Mouse (Mus musculus) kidney, postnatal 14 days (tissue): ENCODE measurements at regions not wholly inside any gene's neighbourhood (a gene's known extent, or its start where the extent isn't known, plus 50 kb on each side); places are given as distances from the start of the nearest gene placed in this dataset.

Experiments used
- DNase-seq: peaks from one replicate; pipeline ENCODE4 v3.0.0; 2022; ENCODE audit warnings: mixed read lengths

- DNase-seq: peak; percentile 41
These were observed 143.9 kb upstream of the Tle3 start for GRCm38 (mm10) chr9:61228230-61228631.

DNA sequence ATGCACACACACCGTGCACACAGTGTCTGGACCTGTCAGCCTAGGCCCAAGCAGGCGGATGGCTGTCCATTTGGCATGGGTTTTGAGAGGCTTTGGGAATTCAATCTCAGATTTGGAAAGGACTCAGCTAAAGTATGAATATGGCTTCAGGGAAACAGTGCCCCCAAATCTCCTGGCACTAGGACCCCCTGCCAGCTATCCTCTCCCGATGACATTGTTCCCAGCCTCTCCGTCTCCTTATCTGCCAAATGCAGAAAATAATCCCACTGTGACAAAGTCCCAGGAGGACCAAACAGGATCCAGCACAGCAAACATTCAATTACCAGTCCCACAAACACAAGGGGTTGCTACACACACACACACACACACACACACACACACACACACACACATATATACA lies 141.9 kb upstream of the Tle3 start:
- DNase-seq: no peak

GRCm38 (mm10) chr9:61232630-61233029 lies 139.5 kb upstream of the Tle3 start:
- no peak for DNase-seq

DNA sequence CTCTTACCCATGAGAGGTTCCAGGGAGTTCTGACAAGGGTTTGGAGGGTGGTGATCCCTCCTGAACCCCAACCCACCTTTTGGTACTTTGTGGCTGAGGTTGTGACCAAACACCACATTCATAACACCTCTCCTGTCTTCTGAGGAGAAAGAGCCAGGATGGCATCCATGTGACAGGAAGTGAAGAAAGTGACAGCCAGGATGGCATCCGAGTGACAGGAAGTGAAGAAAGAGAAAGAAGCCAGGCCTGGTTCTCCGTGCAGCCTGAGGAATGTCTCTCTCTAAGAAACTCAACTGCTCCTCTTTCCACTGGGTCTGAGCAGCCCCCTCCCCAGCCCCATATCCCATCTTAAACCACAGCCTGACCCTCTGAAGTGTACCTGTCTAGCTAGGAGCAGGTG lies 138.9 kb upstream of the Tle3 start:
- no peak for DNase-seq

- DNase-seq: no peak
These were observed 136.2 kb upstream of the Tle3 start for GRCm38 (mm10) chr9:61235653-61236610.

DNA sequence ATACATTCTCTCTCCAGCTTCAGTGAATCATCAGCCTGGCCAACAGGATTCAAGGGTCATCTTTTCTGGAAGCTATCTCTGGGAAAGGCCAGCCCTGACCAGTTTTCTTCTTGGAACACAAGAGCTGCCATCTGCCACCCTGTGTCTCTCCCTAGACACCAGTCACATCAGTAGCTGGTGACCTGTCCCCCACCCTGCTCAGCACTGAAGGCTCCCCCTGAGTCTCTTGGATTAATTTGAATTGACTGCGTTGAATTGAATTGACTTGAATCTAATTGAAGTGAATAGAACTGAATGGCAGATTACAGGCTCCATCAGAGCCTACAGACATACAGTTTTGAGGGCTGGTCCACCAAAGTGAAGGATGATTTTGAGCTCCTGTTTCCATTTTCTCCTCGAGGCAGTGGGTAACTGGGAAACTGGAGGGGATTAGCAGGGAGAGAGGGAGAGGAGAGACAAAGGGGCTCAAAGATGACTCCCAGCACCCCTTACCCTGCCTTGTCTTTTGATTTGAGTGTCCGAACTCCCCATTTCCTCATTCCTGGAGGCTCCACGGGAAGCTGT lies 133.4 kb upstream of the Tle3 start:
- DNase-seq: no peak

GRCm38 (mm10) chr9:61239328-61239727 lies 132.8 kb upstream of the Tle3 start:
- no peak for DNase-seq

DNA sequence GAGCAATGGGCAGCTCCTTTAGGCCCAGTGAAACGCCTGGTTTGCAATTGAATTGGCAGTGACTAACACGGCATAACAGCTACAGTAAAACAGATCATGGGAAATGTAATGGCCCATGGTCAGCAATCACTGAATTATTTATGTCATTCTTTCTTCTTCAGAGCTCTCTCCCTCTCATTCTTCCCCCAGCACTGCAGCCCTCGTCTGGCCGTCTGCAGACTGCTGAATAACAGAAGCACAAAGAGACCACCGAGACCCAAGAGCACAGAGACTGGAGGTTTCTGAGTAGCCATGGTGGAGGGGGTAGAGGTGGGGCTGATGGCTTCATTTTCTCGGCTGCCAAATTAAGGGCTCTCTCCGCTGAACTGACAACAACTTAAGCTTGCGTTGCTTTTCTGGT lies 130.7 kb upstream of the Tle3 start:
- DNase-seq: no peak

- no peak for DNase-seq
These were observed 129.9 kb upstream of the Tle3 start for GRCm38 (mm10) chr9:61242167-61242860.

- no peak for DNase-seq
These were observed 128.9 kb upstream of the Tle3 start for GRCm38 (mm10) chr9:61243289-61243688.

DNA sequence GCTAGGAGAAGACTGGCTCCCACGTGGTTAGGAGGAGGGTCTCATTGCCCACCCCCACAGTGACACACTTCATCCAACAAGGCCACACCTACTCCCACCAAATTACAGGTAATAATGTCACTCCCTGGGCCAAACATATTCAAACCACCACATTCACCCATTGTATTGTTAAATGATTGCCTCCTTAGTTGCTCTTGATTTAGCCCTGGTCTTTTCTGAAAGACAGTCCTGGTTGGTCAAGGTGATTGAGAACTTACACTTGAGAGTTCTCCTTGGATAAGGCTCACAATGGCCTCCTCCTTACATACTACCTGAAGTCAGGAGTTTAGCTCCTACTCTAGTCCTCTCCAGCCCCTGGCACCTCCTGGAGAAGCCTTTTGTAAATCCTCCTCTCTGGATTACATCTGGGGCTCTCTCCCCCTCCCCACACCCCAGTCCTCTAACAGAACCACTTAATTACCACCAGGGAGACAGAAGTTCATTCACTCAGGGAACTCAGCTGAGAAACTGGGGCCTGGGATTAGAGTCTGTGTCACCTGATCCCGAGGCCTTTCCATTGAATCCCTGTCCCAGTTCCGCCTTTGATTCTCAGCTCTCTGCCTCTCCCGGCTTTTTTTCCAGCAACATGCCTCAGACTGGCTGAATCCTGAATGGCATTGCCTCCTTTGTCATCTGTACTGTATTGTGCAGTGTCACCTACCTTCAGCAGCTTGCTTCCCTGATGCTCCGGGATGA lies 122.3 kb upstream of the Tle3 start:
- DNase-seq: no peak

DNA sequence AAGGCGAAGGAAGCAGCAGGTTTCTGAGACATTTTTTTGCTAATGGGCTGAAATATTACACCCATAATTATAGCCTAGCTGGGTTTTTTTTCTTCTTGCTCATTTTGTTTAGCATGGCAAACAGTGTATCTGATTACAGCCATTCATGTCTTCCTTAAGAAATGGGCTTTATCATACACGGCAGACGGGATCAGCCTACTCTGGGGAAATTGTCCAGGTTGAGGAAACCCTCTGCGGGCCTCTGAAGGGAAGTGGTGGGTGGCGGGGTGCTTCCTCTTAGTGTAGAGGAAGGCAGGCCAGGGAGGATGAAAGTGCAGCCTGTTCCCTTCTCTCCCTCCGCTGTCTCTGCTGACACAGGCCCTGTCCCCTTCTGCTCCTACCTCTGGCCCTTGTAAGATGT lies 120.6 kb upstream of the Tle3 start:
- DNase-seq: no peak

DNA sequence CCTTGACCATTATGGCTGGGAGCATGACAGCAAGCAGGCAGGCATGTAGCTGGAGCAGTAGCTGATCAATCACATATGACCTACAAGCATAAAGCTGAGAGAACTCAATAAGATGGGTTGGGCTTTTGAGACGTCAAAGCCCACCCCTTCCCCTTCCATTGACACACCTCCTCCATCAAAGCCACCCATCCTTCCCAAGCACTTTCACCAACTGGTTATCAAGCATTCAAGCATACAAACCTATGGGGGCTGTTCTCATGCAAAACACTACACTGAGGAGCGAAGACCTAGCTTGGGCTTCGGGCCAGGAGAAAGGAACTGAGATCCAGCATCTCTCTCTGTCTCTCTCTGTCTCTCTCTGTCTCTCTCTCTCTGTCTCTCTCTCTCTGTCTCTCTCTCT lies 118.4 kb upstream of the Tle3 start:
- no peak for DNase-seq

GRCm38 (mm10) chr9:61257488-61257887 lies 114.7 kb upstream of the Tle3 start:
- DNase-seq: no peak

DNA sequence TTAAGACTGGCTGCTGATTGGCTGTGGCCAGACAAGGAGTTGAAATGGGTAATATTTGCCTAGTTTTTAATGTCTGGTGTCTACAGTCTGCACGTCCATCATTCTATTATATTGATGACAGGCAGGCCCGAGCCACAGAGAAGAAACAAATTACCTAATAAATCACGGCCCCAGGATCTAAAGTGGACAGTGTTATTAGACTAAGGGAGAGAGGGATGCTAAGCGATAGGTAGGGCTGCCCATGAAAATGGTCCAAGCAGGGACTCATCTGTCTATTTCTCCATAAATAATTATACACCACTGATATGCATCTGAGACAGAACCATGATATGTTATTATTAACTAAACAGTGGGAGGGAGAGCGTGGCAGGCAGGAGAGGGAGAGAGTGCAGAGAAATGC lies 114.1 kb upstream of the Tle3 start:
- DNase-seq: no peak

- peak; percentile 28 for DNase-seq
These were observed 112.6 kb upstream of the Tle3 start for GRCm38 (mm10) chr9:61259421-61260174.

DNA sequence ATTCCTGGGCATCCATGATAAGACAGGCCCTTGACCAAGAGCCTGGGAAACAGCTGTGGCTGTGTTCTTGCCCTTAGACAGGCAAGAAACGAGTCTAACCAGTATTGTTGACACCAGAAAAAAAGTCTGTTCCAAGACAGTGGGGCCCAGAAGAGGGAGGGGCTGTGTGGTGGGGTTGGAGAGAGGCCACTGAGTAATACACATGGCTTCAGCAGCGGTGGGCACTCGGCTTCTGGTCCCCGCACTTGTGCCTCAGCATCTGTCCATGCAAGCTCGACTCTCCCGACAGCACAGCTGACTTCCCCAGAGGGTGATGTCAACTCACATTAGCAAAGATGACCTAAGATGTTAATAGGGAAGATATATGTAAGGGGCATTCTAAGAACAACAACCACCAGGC lies 110.9 kb upstream of the Tle3 start:
- no peak for DNase-seq

DNA sequence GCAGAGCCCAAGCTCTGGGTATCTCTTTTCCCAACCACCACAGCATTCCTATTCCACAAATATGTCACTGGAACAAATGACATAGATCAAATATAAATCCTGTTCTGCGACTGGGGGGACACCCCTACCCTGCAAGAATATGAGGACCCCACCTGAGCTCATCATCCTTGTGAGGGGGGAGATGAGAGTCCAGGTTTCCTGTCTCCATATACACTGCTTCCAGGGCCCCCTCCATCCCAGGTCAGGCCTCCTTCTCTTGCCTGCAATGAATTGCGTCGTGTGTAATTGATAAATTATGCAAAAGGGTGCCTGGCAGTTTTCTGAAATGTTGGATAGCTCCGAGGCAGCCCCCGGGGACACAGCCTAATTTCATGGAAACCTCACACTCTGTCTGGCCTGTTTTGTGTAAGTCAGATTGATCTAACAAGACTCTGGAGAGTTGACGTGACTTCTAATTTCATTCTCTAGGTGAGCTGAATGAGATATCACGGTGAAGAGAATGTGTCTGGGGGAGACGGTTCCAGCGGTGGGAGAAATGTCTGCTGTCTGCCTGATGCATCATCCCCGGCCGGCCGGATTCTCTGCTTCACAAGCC lies 110.3 kb upstream of the Tle3 start:
- no peak for DNase-seq

GRCm38 (mm10) chr9:61263335-61263734 lies 108.8 kb upstream of the Tle3 start:
- DNase-seq: no peak

DNA sequence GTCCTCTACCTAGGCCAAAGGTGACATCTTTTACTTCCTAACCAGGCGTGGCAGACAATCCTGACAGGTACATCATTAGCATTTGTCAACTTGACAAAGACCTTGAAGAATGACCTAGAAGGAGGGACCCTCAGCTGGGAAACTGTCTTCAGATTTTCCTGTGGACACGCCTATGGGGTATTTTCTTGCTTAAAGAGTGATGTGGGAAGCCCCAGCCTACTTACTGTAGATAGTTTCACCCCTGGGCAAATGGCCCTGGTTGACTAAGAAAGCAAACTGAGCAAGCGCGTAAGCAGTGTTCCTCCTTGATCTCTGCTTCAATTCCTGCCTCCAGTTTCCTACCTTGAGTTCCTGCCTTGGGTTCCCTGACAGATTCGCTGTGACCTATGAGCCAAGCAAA lies 106.7 kb upstream of the Tle3 start:
- no peak for DNase-seq

DNA sequence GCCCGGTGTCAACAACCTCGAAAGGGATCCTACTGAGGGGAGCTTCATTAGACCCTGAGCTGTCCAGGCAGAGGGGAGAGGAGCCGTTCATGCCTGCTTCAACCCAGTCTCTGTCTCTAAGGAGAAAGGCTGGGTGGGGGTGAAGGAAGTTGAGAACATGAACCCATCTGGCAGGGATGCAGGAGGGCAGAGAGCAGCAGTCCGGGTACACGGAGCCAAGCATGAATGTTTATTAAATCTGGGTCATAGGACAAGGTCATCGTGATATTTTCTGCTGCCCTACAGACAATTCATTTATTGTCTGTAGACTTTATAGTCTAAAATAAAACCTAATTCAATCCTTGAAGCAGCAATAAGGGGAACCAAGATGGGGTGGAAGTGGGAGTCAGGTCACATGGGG lies 105.2 kb upstream of the Tle3 start:
- DNase-seq: peak; percentile 34

GRCm38 (mm10) chr9:61267541-61267940 lies 104.6 kb upstream of the Tle3 start:
- no peak for DNase-seq
